Comparison of ENCODE assay signal across 8 mouse cellular contexts in the genomic region with DNA sequence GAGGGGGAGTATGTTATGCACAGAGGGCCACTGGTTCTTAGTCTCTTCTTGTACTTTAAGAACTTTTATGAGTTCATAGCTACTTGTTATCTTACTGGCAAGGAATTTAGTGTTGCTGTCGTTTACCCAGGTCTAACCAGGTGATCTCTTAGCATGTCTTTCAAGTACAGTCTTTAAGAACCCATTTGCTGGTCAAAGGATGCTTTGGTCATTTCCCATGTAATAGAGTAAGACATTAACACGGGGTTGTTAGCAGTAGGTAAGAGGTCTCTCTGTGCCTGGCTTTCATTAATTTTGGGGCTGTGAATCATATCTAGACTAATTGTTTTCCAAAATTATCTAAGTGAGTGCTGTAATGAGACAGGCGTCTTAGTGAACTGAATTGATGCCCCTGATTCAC. TPM values are rescaled to one million over a fixed set of nuclear protein-coding genes. Genes with fewer than 3 reads are reported as not detected.
DNase-seq lines count a peak whose midpoint lies in the region; ATAC-seq and TF ChIP-seq lines count a peak whose summit lies in the region.

No protein-coding gene starts in this region.

- TF ChIP-seq CTCF in hindbrain, postnatal 0 days (IDR thresholded peaks at IDR 0.05; ENCODE audit: low read depth) = no peak

- no peak overlapping the region for H3K9ac ChIP-seq in heart, embryonic 16.5 days (ENCODE audit: low read length)
- no peak overlapping the region for H3K9ac ChIP-seq in embryonic facial prominence, embryonic 12.5 days
- H3K9ac ChIP-seq in hindbrain, postnatal 0 days (replicated peaks; ENCODE audit: low read length) = no peak overlapping the region
- no peak overlapping the region for H3K9ac ChIP-seq in midbrain, embryonic 11.5 days (ENCODE audit: low read length)

- no peaks in the 10 kb centered on the region for H3K9me3 ChIP-seq in heart, embryonic 16.5 days (replicated peaks; ENCODE audit: control insufficient read depth, low read length)
- H3K9me3 ChIP-seq in embryonic facial prominence, embryonic 12.5 days = no peaks in the 10 kb centered on the region
- no peaks in the 10 kb centered on the region for H3K9me3 ChIP-seq in hindbrain, postnatal 0 days (ENCODE audit: low read length)
- no peaks in the 10 kb centered on the region for H3K9me3 ChIP-seq in midbrain, embryonic 11.5 days (ENCODE audit: control insufficient read depth, low read length)

- 61% methylated on average over 3 of the region's 3 CpGs for WGBS in heart, embryonic 16.5 days
- 68% methylated on average over 3 of the region's 3 CpGs for WGBS in embryonic facial prominence, embryonic 12.5 days
- WGBS in hindbrain, postnatal 0 days = 70% methylated on average over 3 of the region's 3 CpGs
- WGBS in midbrain, embryonic 11.5 days = 78% methylated on average over 3 of the region's 3 CpGs

- no peak for DNase-seq in heart, adult 11 months
- no peak for DNase-seq in hindbrain, postnatal 0 days (ENCODE audit: low spot score)
- DNase-seq in midbrain, embryonic 11.5 days (ENCODE audit: low spot score, missing footprints) = no peak
- DNase-seq in spleen, postnatal 10 days (ENCODE audit: low spot score in 2 of 2) = no peak
- no peak for DNase-seq in cerebellum, postnatal 10 days
- no peak for DNase-seq in testis, postnatal 14 days (ENCODE audit: low spot score)

- H3K4me2 ChIP-seq in heart, embryonic 16.5 days (ENCODE audit: low read depth, low read length) = peak overlapping the region; percentile 78
- H3K4me2 ChIP-seq in embryonic facial prominence, embryonic 12.5 days (replicated peaks) = peak overlapping the region; percentile 64
- peak overlapping the region; percentile 67; the same call in 1 of the 2 replicates for H3K4me2 ChIP-seq in hindbrain, postnatal 0 days (ENCODE audit: low read depth, low read length)
- H3K4me2 ChIP-seq in midbrain, embryonic 11.5 days = peak overlapping the region; percentile 56

- H3K36me3 ChIP-seq in heart, embryonic 16.5 days (ENCODE audit: control insufficient read depth, insufficient read depth) = peaks cover 16% of the 10 kb centered on the region
- peaks cover 19% of the 10 kb centered on the region for H3K36me3 ChIP-seq in embryonic facial prominence, embryonic 12.5 days
- peaks cover 10% of the 10 kb centered on the region for H3K36me3 ChIP-seq in hindbrain, postnatal 0 days (ENCODE audit: insufficient read depth, low read length)
- peaks cover under 1% of the 10 kb centered on the region; the same call in 1 of the 2 replicates for H3K36me3 ChIP-seq in midbrain, embryonic 11.5 days (ENCODE audit: control insufficient read depth, insufficient read depth, low read length)

- H3K27ac ChIP-seq in heart, embryonic 16.5 days (ENCODE audit: low read length) = no peak overlapping the region
- H3K27ac ChIP-seq in embryonic facial prominence, embryonic 12.5 days = no peak overlapping the region
- no peak overlapping the region for H3K27ac ChIP-seq in hindbrain, postnatal 0 days
- H3K27ac ChIP-seq in midbrain, embryonic 11.5 days (ENCODE audit: low read depth, low read length) = no peak overlapping the region

- ATAC-seq in heart, embryonic 16.5 days (replicated peaks; ENCODE audit: extremely low read depth, insufficient read depth, low FRiP score) = no peak
- no peak for ATAC-seq in embryonic facial prominence, embryonic 12.5 days (ENCODE audit: insufficient number of reproducible peaks, insufficient read depth, low FRiP score, low TSS enrichment)
- ATAC-seq in hindbrain, postnatal 0 days = no peak
- no peak for ATAC-seq in midbrain, embryonic 11.5 days (ENCODE audit: low FRiP score)

- H3K4me3 ChIP-seq in heart, embryonic 16.5 days (ENCODE audit: low read length) = no peak overlapping the region
- H3K4me3 ChIP-seq in embryonic facial prominence, embryonic 12.5 days = no peak overlapping the region
- H3K4me3 ChIP-seq in hindbrain, postnatal 0 days (ENCODE audit: low read length) = 0 out of 2 replicates have a peak overlapping the region, but pooled peaks have one; percentile 80
- no peak overlapping the region for H3K4me3 ChIP-seq in midbrain, embryonic 11.5 days (ENCODE audit: low read depth, low read length)

- H3K27me3 ChIP-seq in heart, embryonic 16.5 days (ENCODE audit: control insufficient read depth, insufficient read depth, low read length) = no peaks in the 10 kb centered on the region
- no peaks in the 10 kb centered on the region for H3K27me3 ChIP-seq in embryonic facial prominence, embryonic 12.5 days
- no peaks in the 10 kb centered on the region for H3K27me3 ChIP-seq in hindbrain, postnatal 0 days (ENCODE audit: insufficient read depth, low read length)
- H3K27me3 ChIP-seq in midbrain, embryonic 11.5 days (ENCODE audit: control insufficient read depth, insufficient read depth, low read length) = no peaks in the 10 kb centered on the region

- peaks cover 14% of the 10 kb centered on the region for H3K4me1 ChIP-seq in heart, embryonic 16.5 days (ENCODE audit: control insufficient read depth, insufficient read depth, low read length)
- peaks cover 9% of the 10 kb centered on the region for H3K4me1 ChIP-seq in embryonic facial prominence, embryonic 12.5 days
- peaks cover 5% of the 10 kb centered on the region; the same call in 1 of the 2 replicates for H3K4me1 ChIP-seq in hindbrain, postnatal 0 days (ENCODE audit: insufficient read depth, low read length)
- H3K4me1 ChIP-seq in midbrain, embryonic 11.5 days (ENCODE audit: control insufficient read depth, insufficient read depth, low read length) = peaks cover 10% of the 10 kb centered on the region

RNA-seq across cellular contexts. Expression of a gene that starts 1.8 kb away (rescaled TPM):
- polyA plus RNA-seq in heart, embryonic 16.5 days (2015; fragmentation: Nextera tagmentation; extraction: Ambion mirVana) = 25.1 and 25.2 TPM in 2 replicates
- 37.2 and 37.8 TPM in 2 replicates for polyA plus RNA-seq in embryonic facial prominence, embryonic 12.5 days (2016; fragmentation: Nextera tagmentation; extraction: Ambion mirVana)
- total RNA-seq in hindbrain, postnatal 0 days (2014; rRNA removed) = 13.8 and 18.5 TPM in 2 replicates
- 17.6 and 22.0 TPM in 2 replicates for polyA plus RNA-seq in hindbrain, postnatal 0 days (2015; fragmentation: Nextera tagmentation; extraction: Ambion mirVana)
- 36.7 and 40.8 TPM in 2 replicates for polyA plus RNA-seq in midbrain, embryonic 11.5 days (2014; fragmentation: Nextera tagmentation; extraction: Ambion mirVana)

RNA-seq across cellular contexts. Expression of a gene that starts 11.4 kb away (rescaled TPM):
- polyA plus RNA-seq in heart, embryonic 16.5 days (2015; fragmentation: Nextera tagmentation; extraction: Ambion mirVana) = 11.0 and 11.3 TPM in 2 replicates
- polyA plus RNA-seq in embryonic facial prominence, embryonic 12.5 days (2016; fragmentation: Nextera tagmentation; extraction: Ambion mirVana) = 2.8 and 3.0 TPM in 2 replicates
- 14.4 and 18.7 TPM in 2 replicates for total RNA-seq in hindbrain, postnatal 0 days (2014; rRNA removed)
- 7.4 and 9.0 TPM in 2 replicates for polyA plus RNA-seq in hindbrain, postnatal 0 days (2015; fragmentation: Nextera tagmentation; extraction: Ambion mirVana)
- polyA plus RNA-seq in midbrain, embryonic 11.5 days (2014; fragmentation: Nextera tagmentation; extraction: Ambion mirVana) = 6.5 and 7.8 TPM in 2 replicates
